Comparison of ENCODE assay signal across 16 mouse cellular contexts in the genomic region with DNA sequence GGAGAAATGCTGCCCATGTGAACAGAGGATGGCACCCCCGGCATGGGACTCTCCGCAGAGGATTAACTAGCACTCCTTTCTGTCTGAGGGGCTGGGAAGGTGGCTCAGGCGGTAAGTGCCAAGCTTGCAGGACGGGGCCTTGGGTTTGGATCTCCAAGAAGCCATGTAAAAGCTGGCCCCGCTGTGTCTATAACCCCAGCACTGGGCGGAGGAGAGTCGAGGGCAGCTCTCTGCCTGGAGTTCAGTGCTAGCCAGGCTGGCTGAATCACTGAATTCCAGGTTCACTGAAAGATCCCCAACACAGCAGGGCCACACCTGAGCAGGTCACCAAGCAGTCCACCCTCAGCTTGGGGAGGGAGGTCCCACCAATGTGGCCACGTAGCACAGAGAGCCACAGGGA. TPM values are rescaled to one million over a fixed set of nuclear protein-coding genes. Genes with fewer than 3 reads are reported as not detected.
DNase-seq lines count a peak whose midpoint lies in the region; ATAC-seq and TF ChIP-seq lines count a peak whose summit lies in the region.
"Had no signal": no experiment of that assay in that cellular context is flagged by ENCODE, and none has a peak within 500 bp of the region (broad histone marks: within the 10 kb centered on the region; RNA-seq: fewer than 3 reads in every experiment).

No protein-coding gene starts in this region.

- 0 out of 2 replicates have a peak overlapping the region, but pooled peaks have one; percentile 18 for H3K27ac ChIP-seq in stomach, postnatal 0 days (replicated peaks)
- H3K27ac ChIP-seq: embryonic facial prominence, embryonic 12.5 days; heart, adult 2 months; hindbrain, embryonic 10.5 days; liver, embryonic 14.5 days had no signal

- no peak overlapping the region for H3K4me2 ChIP-seq in stomach, postnatal 0 days (replicated peaks; ENCODE audit: low read depth)
- H3K4me2 ChIP-seq: embryonic facial prominence, embryonic 12.5 days had no signal

- no peak for ATAC-seq in frontal cortex, adult (ENCODE audit: low TSS enrichment)
- no peak for ATAC-seq in stomach, postnatal 0 days (ENCODE audit: low FRiP score, low TSS enrichment)
- no peak for ATAC-seq in megakaryocyte, adult 5-6 weeks (ENCODE audit: poor library complexity, severe bottlenecking)
- ATAC-seq: activated CD4-positive, CD25-positive, alpha-beta regulatory T cell, adult 4 months; intestine, embryonic 16.5 days had no signal

- DNase-seq in frontal cortex, postnatal 10 days (ENCODE audit: low spot score in 2 of 2) = peak; percentile 2 to 3
- DNase-seq in layer of hippocampus, adult 18-20 months (ENCODE audit: low spot score in 2 of 2) = peak; percentile 0
- DNase-seq in layer of hippocampus, postnatal 14 days (ENCODE audit: low spot score in 2 of 2) = no peak
- peak; percentile 3 for DNase-seq in thymus, postnatal 14 days
- no peak for DNase-seq in thymus, adult 18-20 months
- DNase-seq in stomach, postnatal 0 days (ENCODE audit: low spot score) = no peak
- DNase-seq: spleen, adult 18-20 months; thymus, postnatal 36 days had no signal

- no peak for TF ChIP-seq EP300 in stomach, postnatal 0 days (optimal IDR thresholded peaks at IDR 0.05)

- H3K9me3 ChIP-seq in stomach, postnatal 0 days (ENCODE audit: control insufficient read depth, low read length) = no peaks in the 10 kb centered on the region
- H3K9me3 ChIP-seq: embryonic facial prominence, embryonic 12.5 days; hindbrain, embryonic 10.5 days had no signal

- H3K27me3 ChIP-seq in stomach, postnatal 0 days (ENCODE audit: control insufficient read depth, insufficient read depth, low read length) = no peaks in the 10 kb centered on the region
- H3K27me3 ChIP-seq: embryonic facial prominence, embryonic 12.5 days had no signal

- H3K36me3 ChIP-seq in stomach, postnatal 0 days (ENCODE audit: control insufficient read depth, insufficient read depth, low read length) = peaks cover 11% of the 10 kb centered on the region

- H3K4me3 ChIP-seq in stomach, postnatal 0 days (ENCODE audit: low read depth, low read length) = no peak overlapping the region
- H3K4me3 ChIP-seq: embryonic facial prominence, embryonic 12.5 days; heart, adult 2 months; hindbrain, embryonic 10.5 days had no signal

- TF ChIP-seq CTCF in stomach, postnatal 0 days (IDR thresholded peaks at IDR 0.05; ENCODE audit: low read depth) = no peak

- no peaks in the 10 kb centered on the region; the same call in 1 of the 2 replicates for H3K4me1 ChIP-seq in stomach, postnatal 0 days (replicated peaks; ENCODE audit: control insufficient read depth, insufficient read depth)

- 83% methylated on average over 8 of the region's 8 CpGs for WGBS in stomach, postnatal 0 days

- no peak overlapping the region for H3K9ac ChIP-seq in stomach, postnatal 0 days (ENCODE audit: low read length)
- H3K9ac ChIP-seq: embryonic facial prominence, embryonic 12.5 days; liver, embryonic 14.5 days had no signal

RNA-seq across cellular contexts. Expression of a gene that starts 45.8 kb away (rescaled TPM):
- 10 to 100 TPM; 43.7 to 44.5 TPM for total RNA-seq in layer of hippocampus, adult 18-20 months (2021)
- 10 to 100 TPM; 58.8 to 60.5 TPM for total RNA-seq in layer of hippocampus, postnatal 14 days (2021)
- 4.5 and 6.0 TPM in 2 replicates for polyA plus RNA-seq in stomach, postnatal 0 days (2015; fragmentation: Nextera tagmentation; extraction: Ambion mirVana)
- total RNA-seq in megakaryocyte, adult 5-6 weeks (2015) = 62.5 and 80.6 TPM in 2 replicates
- total RNA-seq in megakaryocyte, adult 5-6 weeks (2017) = 52.4 and 67.3 TPM in 2 replicates

Comparison
In these comparisons a context has a peak if more than half of its experiments do, and no peak if none do; other contexts are left out.
1. DNase-seq: peak in frontal cortex, postnatal 10 days (2 of 2), layer of hippocampus, adult 18-20 months (2 of 2) and thymus, postnatal 14 days (single experiment); none in layer of hippocampus, postnatal 14 days (0 of 2), thymus, adult 18-20 months (0 of 2) and stomach, postnatal 0 days (single experiment).